Mouse (Mus musculus): ENCODE data around the gene Cers5. TPM values are rescaled to one million over a fixed set of nuclear protein-coding genes. Genes with fewer than 3 reads are reported as not detected.

Cers5 gene
- polyA plus RNA-seq, 1 experiment: 101 TPM

GRCm38 (mm10) chr15:99740229-99740628 lies 32.5 kb downstream of the Cers5 start:
- Histone ChIP-seq H3K27me3 (ENCODE audit: control insufficient read depth, insufficient read depth, insufficient read length) (no peaks in the 10 kb centered on the region), H3K79me2 (ENCODE audit: control insufficient read depth, insufficient read depth) (no peaks in the 10 kb centered on the region), H3K36me3 (ENCODE audit: control insufficient read depth, insufficient read depth) (peaks cover 88% of the 10 kb centered on the region), H3K79me3 (ENCODE audit: low read depth) (no peaks in the 10 kb centered on the region), H3ac (ENCODE audit: control insufficient read depth, insufficient read length, low read depth) (no peak overlapping the region), H3K4me3 (ENCODE audit: insufficient read depth, poor library complexity, severe bottlenecking) (no peak overlapping the region)
- TF ChIP-seq MYOG (IDR thresholded peaks at IDR 0.05; ENCODE audit: control insufficient read depth, extremely low read depth, insufficient read length): no peak
- no peak for TF ChIP-seq FOSL1 (IDR thresholded peaks at IDR 0.05; ENCODE audit: insufficient read depth, low read length, poor library complexity, severe bottlenecking)
- TF ChIP-seq CTCF (IDR thresholded peaks at IDR 0.05; ENCODE audit: control insufficient read depth, insufficient read depth, insufficient read length): no peak
- TF ChIP-seq CEBPB (IDR thresholded peaks at IDR 0.05; ENCODE audit: low read depth): no peak
- TF ChIP-seq MAX (IDR thresholded peaks at IDR 0.05): no peak
- no peak for TF ChIP-seq USF1 (IDR thresholded peaks at IDR 0.05; ENCODE audit: low read depth)
- TF ChIP-seq MYOD1 (IDR thresholded peaks at IDR 0.05; ENCODE audit: control insufficient read depth, insufficient read length, low read depth): no peak

DNA sequence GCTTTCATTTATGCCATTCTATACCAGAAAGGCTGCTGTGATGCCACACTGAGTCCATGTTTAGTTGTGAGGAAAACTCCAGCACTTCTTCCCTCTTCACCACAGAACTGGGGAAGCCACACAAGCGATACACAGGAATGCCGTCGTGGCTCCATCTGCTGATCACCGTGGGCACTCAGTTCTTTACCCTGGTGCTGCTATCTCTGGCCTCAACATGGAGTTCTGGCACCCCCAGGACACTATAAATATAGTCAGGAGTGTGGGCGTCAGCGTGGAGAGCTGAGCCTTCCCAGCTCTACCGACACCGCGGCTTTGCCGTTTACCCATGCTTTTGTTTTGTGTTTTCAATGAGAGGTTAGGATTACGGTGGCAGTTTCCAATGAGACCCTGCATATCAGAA lies 36.0 kb downstream of the Cers5 start:
- H3K79me3 ChIP-seq (ENCODE audit: low read depth): no peaks in the 10 kb centered on the region
- H3K4me3 ChIP-seq (ENCODE audit: insufficient read depth, poor library complexity, severe bottlenecking): no peak overlapping the region
- no peaks in the 10 kb centered on the region for H3K79me2 ChIP-seq (ENCODE audit: control insufficient read depth, insufficient read depth)
- H3K27me3 ChIP-seq (ENCODE audit: control insufficient read depth, insufficient read depth, insufficient read length): no peaks in the 10 kb centered on the region
- TF ChIP-seq CTCF (IDR thresholded peaks at IDR 0.05; ENCODE audit: control insufficient read depth, insufficient read depth, insufficient read length) (no peak), MYOG (IDR thresholded peaks at IDR 0.05; ENCODE audit: control insufficient read depth, extremely low read depth, insufficient read length) (no peak), USF1 (IDR thresholded peaks at IDR 0.05; ENCODE audit: low read depth) (no peak), FOSL1 (IDR thresholded peaks at IDR 0.05; ENCODE audit: insufficient read depth, low read length, poor library complexity, severe bottlenecking) (no peak), MAX (IDR thresholded peaks at IDR 0.05) (no peak), MYOD1 (IDR thresholded peaks at IDR 0.05; ENCODE audit: control insufficient read depth, insufficient read length, low read depth) (no peak), CEBPB (IDR thresholded peaks at IDR 0.05; ENCODE audit: low read depth) (no peak)
- H3ac ChIP-seq (ENCODE audit: control insufficient read depth, insufficient read length, low read depth): no peak overlapping the region
- H3K36me3 ChIP-seq (ENCODE audit: control insufficient read depth, insufficient read depth): peaks cover 96% of the 10 kb centered on the region

DNA sequence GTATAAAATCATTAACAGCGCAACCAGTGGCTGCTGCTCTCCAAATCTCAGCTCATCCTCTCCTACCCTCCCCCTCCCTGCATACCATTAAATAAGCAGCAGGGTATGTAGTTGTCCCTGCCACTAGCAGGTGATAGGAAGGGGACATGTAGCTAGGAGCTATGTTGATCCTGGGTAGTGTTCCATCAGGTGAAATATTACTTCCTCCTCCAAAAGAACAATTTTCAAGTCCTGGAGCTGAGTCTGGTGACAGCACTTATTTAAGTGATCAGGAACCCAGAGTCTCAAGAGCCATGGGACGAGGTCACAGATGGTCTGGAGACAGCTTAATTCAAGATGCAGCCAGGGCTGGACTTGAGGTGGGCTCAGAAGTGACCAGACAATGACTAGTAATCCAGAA lies 37.1 kb downstream of the Cers5 start:
- Histone ChIP-seq H3K36me3 (ENCODE audit: control insufficient read depth, insufficient read depth) (peaks cover 90% of the 10 kb centered on the region), H3K79me2 (ENCODE audit: control insufficient read depth, insufficient read depth) (no peaks in the 10 kb centered on the region)
- TF ChIP-seq USF1 (IDR thresholded peaks at IDR 0.05; ENCODE audit: low read depth): no peak
- TF ChIP-seq MYOD1 (IDR thresholded peaks at IDR 0.05; ENCODE audit: control insufficient read depth, insufficient read length, low read depth): no peak
- no peak for TF ChIP-seq CEBPB (IDR thresholded peaks at IDR 0.05; ENCODE audit: low read depth)
- TF ChIP-seq MAX (IDR thresholded peaks at IDR 0.05): no peak
- no peak for TF ChIP-seq FOSL1 (IDR thresholded peaks at IDR 0.05; ENCODE audit: insufficient read depth, low read length, poor library complexity, severe bottlenecking)
- TF ChIP-seq CTCF (IDR thresholded peaks at IDR 0.05; ENCODE audit: control insufficient read depth, insufficient read depth, insufficient read length): no peak
- no peak for TF ChIP-seq MYOG (IDR thresholded peaks at IDR 0.05; ENCODE audit: control insufficient read depth, extremely low read depth, insufficient read length)

DNA sequence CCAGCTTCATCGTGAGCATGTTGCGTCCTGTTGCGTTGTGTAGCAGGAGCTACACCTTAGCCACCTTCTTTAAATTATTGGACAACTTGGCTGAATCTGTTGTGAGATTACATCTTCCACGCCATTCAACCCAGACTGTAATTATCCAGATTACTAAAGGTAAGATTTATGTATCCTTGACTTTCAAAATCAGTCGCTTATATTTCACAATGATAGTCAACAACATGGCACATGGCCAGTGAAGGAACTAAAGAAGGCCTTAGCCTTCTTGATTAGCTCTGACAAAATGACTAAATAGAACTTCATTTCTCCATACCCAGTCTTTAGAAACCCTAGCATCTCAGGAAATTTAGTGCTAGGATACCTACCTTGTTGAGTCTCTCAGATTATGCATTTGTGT lies 39.5 kb downstream of the Cers5 start:
- TF ChIP-seq USF1 (IDR thresholded peaks at IDR 0.05; ENCODE audit: low read depth) (no peak), MYOD1 (IDR thresholded peaks at IDR 0.05; ENCODE audit: control insufficient read depth, insufficient read length, low read depth) (no peak), MYOG (IDR thresholded peaks at IDR 0.05; ENCODE audit: control insufficient read depth, extremely low read depth, insufficient read length) (no peak), CTCF (IDR thresholded peaks at IDR 0.05; ENCODE audit: control insufficient read depth, insufficient read depth, insufficient read length) (no peak), MAX (IDR thresholded peaks at IDR 0.05) (no peak), CEBPB (IDR thresholded peaks at IDR 0.05; ENCODE audit: low read depth) (no peak), FOSL1 (IDR thresholded peaks at IDR 0.05; ENCODE audit: insufficient read depth, low read length, poor library complexity, severe bottlenecking) (no peak)
- no peaks in the 10 kb centered on the region for H3K27me3 ChIP-seq (ENCODE audit: control insufficient read depth, insufficient read depth, insufficient read length)
- H3K4me3 ChIP-seq (ENCODE audit: insufficient read depth, poor library complexity, severe bottlenecking): no peak overlapping the region
- no peaks in the 10 kb centered on the region for H3K79me3 ChIP-seq (ENCODE audit: low read depth)
- no peak overlapping the region for H3ac ChIP-seq (ENCODE audit: control insufficient read depth, insufficient read length, low read depth)
- H3K79me2 ChIP-seq (ENCODE audit: control insufficient read depth, insufficient read depth): peaks cover 8% of the 10 kb centered on the region
- H3K36me3 ChIP-seq (ENCODE audit: control insufficient read depth, insufficient read depth): peaks cover 77% of the 10 kb centered on the region

More for the DNA sequence above, 37.1 kb downstream of the Cers5 start:
- H3K79me3 ChIP-seq (ENCODE audit: low read depth): no peaks in the 10 kb centered on the region
- no peaks in the 10 kb centered on the region for H3K27me3 ChIP-seq (ENCODE audit: control insufficient read depth, insufficient read depth, insufficient read length)
- no peak overlapping the region for H3ac ChIP-seq (ENCODE audit: control insufficient read depth, insufficient read length, low read depth)
- no peak overlapping the region for H3K4me3 ChIP-seq (ENCODE audit: insufficient read depth, poor library complexity, severe bottlenecking)

DNA sequence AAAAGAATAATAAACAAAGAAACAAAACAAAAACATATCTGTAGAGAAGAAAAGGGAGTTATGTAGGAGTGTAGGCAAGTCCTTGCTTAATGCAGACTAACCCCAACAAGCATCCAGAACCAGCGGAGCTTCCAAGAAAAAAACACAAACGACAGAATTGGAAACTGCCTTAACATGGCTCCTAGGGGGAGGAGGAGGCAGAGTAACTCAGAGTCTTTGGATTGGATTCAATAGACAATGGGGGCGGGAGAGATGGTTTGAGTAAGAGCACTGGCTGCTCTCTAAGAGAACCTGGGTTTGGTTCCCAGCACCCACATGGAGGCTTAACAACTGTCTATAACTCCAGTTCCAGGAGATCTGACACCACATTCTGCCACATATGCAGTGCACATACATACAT lies 41.0 kb downstream of the Cers5 start:
- H3K27me3 ChIP-seq (ENCODE audit: control insufficient read depth, insufficient read depth, insufficient read length): no peaks in the 10 kb centered on the region
- H3K36me3 ChIP-seq (ENCODE audit: control insufficient read depth, insufficient read depth): peaks cover 72% of the 10 kb centered on the region
- H3K79me3 ChIP-seq (ENCODE audit: low read depth): peaks cover 12% of the 10 kb centered on the region
- H3K4me3 ChIP-seq (ENCODE audit: insufficient read depth, poor library complexity, severe bottlenecking): no peak overlapping the region
- no peak for TF ChIP-seq MYOG (IDR thresholded peaks at IDR 0.05; ENCODE audit: control insufficient read depth, extremely low read depth, insufficient read length)
- TF ChIP-seq FOSL1 (IDR thresholded peaks at IDR 0.05; ENCODE audit: insufficient read depth, low read length, poor library complexity, severe bottlenecking): no peak
- TF ChIP-seq MAX (IDR thresholded peaks at IDR 0.05): no peak
- no peak for TF ChIP-seq CTCF (IDR thresholded peaks at IDR 0.05; ENCODE audit: control insufficient read depth, insufficient read depth, insufficient read length)
- no peak for TF ChIP-seq CEBPB (IDR thresholded peaks at IDR 0.05; ENCODE audit: low read depth)
- no peak for TF ChIP-seq USF1 (IDR thresholded peaks at IDR 0.05; ENCODE audit: low read depth)
- no peak for TF ChIP-seq MYOD1 (IDR thresholded peaks at IDR 0.05; ENCODE audit: control insufficient read depth, insufficient read length, low read depth)
- H3K79me2 ChIP-seq (ENCODE audit: control insufficient read depth, insufficient read depth): peaks cover 23% of the 10 kb centered on the region
- H3ac ChIP-seq (ENCODE audit: control insufficient read depth, insufficient read length, low read depth): no peak overlapping the region

DNA sequence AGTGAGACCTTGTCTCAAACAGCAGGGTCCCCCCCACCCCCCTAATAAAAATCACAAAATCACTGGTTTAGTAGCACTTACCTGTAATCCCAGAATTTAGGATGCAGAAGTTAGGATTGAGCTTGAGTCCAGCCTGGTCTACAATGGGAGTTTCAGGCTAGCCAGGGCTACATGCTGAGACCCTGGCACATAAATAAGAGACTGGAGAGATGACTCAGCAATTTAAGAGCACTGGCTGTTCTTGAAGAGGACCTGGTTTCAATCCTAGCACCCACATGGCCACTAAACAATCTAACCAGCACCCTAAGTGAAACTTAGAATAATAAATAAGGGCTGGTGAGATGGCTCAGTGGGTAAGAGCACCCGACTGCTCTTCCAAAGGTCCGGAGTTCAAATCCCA lies 41.5 kb downstream of the Cers5 start:
- Histone ChIP-seq H3K27me3 (ENCODE audit: control insufficient read depth, insufficient read depth, insufficient read length) (no peaks in the 10 kb centered on the region), H3K79me3 (ENCODE audit: low read depth) (peaks cover 17% of the 10 kb centered on the region), H3K79me2 (ENCODE audit: control insufficient read depth, insufficient read depth) (peaks cover 28% of the 10 kb centered on the region), H3ac (ENCODE audit: control insufficient read depth, insufficient read length, low read depth) (no peak overlapping the region), H3K36me3 (ENCODE audit: control insufficient read depth, insufficient read depth) (peaks cover 67% of the 10 kb centered on the region), H3K4me3 (ENCODE audit: insufficient read depth, poor library complexity, severe bottlenecking) (no peak overlapping the region)
- TF ChIP-seq CTCF (IDR thresholded peaks at IDR 0.05; ENCODE audit: control insufficient read depth, insufficient read depth, insufficient read length) (no peak), MAX (IDR thresholded peaks at IDR 0.05) (no peak), MYOG (IDR thresholded peaks at IDR 0.05; ENCODE audit: control insufficient read depth, extremely low read depth, insufficient read length) (no peak), FOSL1 (IDR thresholded peaks at IDR 0.05; ENCODE audit: insufficient read depth, low read length, poor library complexity, severe bottlenecking) (no peak), CEBPB (IDR thresholded peaks at IDR 0.05; ENCODE audit: low read depth) (no peak), USF1 (IDR thresholded peaks at IDR 0.05; ENCODE audit: low read depth) (no peak), MYOD1 (IDR thresholded peaks at IDR 0.05; ENCODE audit: control insufficient read depth, insufficient read length, low read depth) (no peak)
